Mouse (Mus musculus): Measurements from ENCODE around the gene Slc6a19.
"Not testable (repeated sequence)": the region's sequence is repeated elsewhere in the genome, so short reads cannot be mapped to it uniquely, and the experiment has no call there.

Gene Slc6a19

GRCm38 (mm10) chr13:73704694-73705325 lies at the start of gene Slc6a19:
Gene Slc6a19, minus strand, starts transcription at chr13:73704865.
- DNase-seq, result no peak

GRCm38 (mm10) chr13:73751284-73751683 lies 46.6 kb upstream of the Slc6a19 start:
- DNase-seq, result no peak

- DNase-seq, result peak; percentile 60
Measured at GRCm38 (mm10) chr13:73750435-73750834, 45.8 kb upstream of the Slc6a19 start.

- peak; percentile 65 for DNase-seq
Measured at GRCm38 (mm10) chr13:73748663-73749440, 44.2 kb upstream of the Slc6a19 start.

- DNase-seq, result no peak
Measured at GRCm38 (mm10) chr13:73743662-73744061, 39.0 kb upstream of the Slc6a19 start.

- no peak for DNase-seq
Measured at GRCm38 (mm10) chr13:73742944-73743343, 38.3 kb upstream of the Slc6a19 start.

GRCm38 (mm10) chr13:73740399-73740944 lies 35.8 kb upstream of the Slc6a19 start:
- not testable (repeated sequence) for DNase-seq

GRCm38 (mm10) chr13:73736943-73737342 lies 32.3 kb upstream of the Slc6a19 start:
- DNase-seq, result no peak

GRCm38 (mm10) chr13:73735928-73736327 lies 31.3 kb upstream of the Slc6a19 start:
- DNase-seq, result no peak

- no peak for DNase-seq
Measured at GRCm38 (mm10) chr13:73735270-73735669, 30.6 kb upstream of the Slc6a19 start.

- no peak for DNase-seq
Measured at GRCm38 (mm10) chr13:73734379-73734778, 29.7 kb upstream of the Slc6a19 start.

- peak; percentile 43 for DNase-seq
Measured at GRCm38 (mm10) chr13:73732742-73733700, 28.4 kb upstream of the Slc6a19 start, which contains the start of gene Slc12a7. Gene Slc12a7, plus strand, starts transcription at chr13:73733094.

- no peak for DNase-seq
Measured at GRCm38 (mm10) chr13:73732235-73732634, 27.6 kb upstream of the Slc6a19 start.

GRCm38 (mm10) chr13:73730913-73731312 lies 26.2 kb upstream of the Slc6a19 start:
- DNase-seq, result no peak

- DNase-seq, result no peak
Measured at GRCm38 (mm10) chr13:73728633-73729032, 24.0 kb upstream of the Slc6a19 start.

- DNase-seq, result peak; percentile 62
Measured at GRCm38 (mm10) chr13:73727621-73728025, 23.0 kb upstream of the Slc6a19 start.

- DNase-seq, result no peak
Measured at GRCm38 (mm10) chr13:73725315-73725714, 20.6 kb upstream of the Slc6a19 start.

- peak; percentile 74 for DNase-seq
Measured at GRCm38 (mm10) chr13:73723081-73723668, 18.5 kb upstream of the Slc6a19 start.

GRCm38 (mm10) chr13:73720241-73720640 lies 15.6 kb upstream of the Slc6a19 start:
- no peak for DNase-seq

GRCm38 (mm10) chr13:73718225-73718624 lies 13.6 kb upstream of the Slc6a19 start:
- peak; percentile 89 for DNase-seq

- DNase-seq, result peak; percentile 48
Measured at GRCm38 (mm10) chr13:73714020-73714419, 9.4 kb upstream of the Slc6a19 start.

- DNase-seq, result no peak
Measured at GRCm38 (mm10) chr13:73713204-73713603, 8.5 kb upstream of the Slc6a19 start.

All from kidney, postnatal 14 days (tissue).